Mouse (Mus musculus) urinary bladder, postnatal 36 days (tissue): ENCODE measurements around the gene Gpr26.

ENCODE experiments used
- DNase-seq, 2 experiments: peaks; one replicate each; pipeline ENCODE4 v3.0.0; 2022; ENCODE audit warnings: low spot score in 2 of 2, mixed read lengths in 1 of 2

The Gpr26 gene

GRCm38 (mm10) chr7:132025591-132025990 lies 59.3 kb downstream of the Gpr26 start:
- no peak for DNase-seq

- DNase-seq: no peak
Observed at GRCm38 (mm10) chr7:132026671-132027070, 60.4 kb downstream of the Gpr26 start.

DNA sequence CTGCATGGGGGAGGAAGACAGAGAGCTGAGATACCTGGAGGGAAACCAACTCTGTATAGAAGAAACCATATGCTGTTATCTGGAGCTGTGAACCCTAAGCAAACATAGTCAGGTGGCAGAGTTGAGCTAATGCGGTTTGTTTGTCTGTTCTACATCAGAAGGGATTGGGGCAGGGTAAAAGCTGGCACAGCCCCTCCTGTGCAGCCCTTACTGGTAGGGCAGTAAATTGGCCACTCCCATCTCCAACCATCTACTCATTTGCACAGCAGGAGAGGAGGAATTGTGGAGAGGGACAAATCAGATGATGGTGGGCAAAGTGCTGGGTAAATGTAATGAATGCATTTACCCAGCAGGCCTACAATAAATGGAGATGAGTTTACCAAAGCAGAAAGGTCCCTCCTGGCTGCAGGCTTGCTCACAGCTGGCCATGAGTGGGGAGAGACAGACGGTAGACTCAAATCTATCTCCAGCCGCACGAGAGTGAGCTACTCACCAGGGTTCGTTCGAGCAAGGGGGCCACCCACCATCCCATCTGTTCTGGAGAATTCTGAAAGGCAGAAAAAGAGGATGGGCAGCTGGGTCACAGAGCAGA lies 65.8 kb downstream of the Gpr26 start:
- DNase-seq: no peak
